ENCODE assay signal across 25 mouse cellular contexts in the genomic region with DNA sequence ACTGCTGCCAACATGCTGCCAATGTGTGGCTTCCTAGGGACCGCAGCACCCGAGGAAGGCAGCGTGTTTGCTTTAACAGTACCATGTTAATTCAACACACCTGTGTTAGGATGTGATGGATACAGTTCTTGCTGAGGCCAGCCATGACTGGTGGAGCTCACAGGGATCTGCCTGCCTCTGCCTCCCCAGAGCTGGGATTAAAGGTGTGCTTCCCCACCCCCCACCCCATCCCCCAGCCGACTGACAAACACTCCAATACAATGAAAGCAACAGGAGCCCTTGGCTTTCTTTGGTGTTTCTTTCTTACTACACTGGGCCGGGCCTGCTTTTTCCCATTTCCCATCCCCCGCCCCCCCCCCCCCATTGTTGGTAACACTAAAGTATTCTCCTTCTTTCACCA.
"Had no signal": no experiment of that assay in that cellular context is flagged by ENCODE, and none has a peak within 500 bp of the region (broad histone marks: within the 10 kb centered on the region; RNA-seq: fewer than 3 reads in every experiment).

No protein-coding gene starts in this region.

- H3K9ac ChIP-seq: heart, embryonic 13.5 days; heart, embryonic 15.5 days; hindbrain, embryonic 13.5 days; hindbrain, embryonic 15.5 days; kidney, embryonic 15.5 days; limb, embryonic 13.5 days; limb, embryonic 15.5 days; liver, embryonic 12.5 days; liver, embryonic 14.5 days had no signal

- DNase-seq: gastrocnemius, adult 2 months; gastrocnemius, postnatal 10 days; gastrocnemius, postnatal 25 days; heart, adult 2 months; heart, postnatal 4 days; kidney, adult 11 months; kidney, adult 2 months; kidney, adult 9 months; kidney, postnatal 14 days; kidney, postnatal 36 days; layer of hippocampus, adult 9-11 months; layer of hippocampus, postnatal 36 days; left cerebral cortex, postnatal 4 days had no signal

- H3K4me3 ChIP-seq: gastrocnemius, adult 2 months; heart, adult 2 months; heart, embryonic 13.5 days; heart, embryonic 15.5 days; hindbrain, embryonic 10.5 days; hindbrain, embryonic 13.5 days; hindbrain, embryonic 15.5 days; kidney, embryonic 15.5 days; limb, embryonic 13.5 days; limb, embryonic 15.5 days; liver, embryonic 12.5 days had no signal

- H3K9me3 ChIP-seq: heart, embryonic 13.5 days; heart, embryonic 15.5 days; hindbrain, embryonic 10.5 days; hindbrain, embryonic 13.5 days; hindbrain, embryonic 15.5 days; kidney, embryonic 15.5 days; limb, embryonic 13.5 days; limb, embryonic 15.5 days; liver, embryonic 12.5 days had no signal

- H3K36me3 ChIP-seq: heart, embryonic 15.5 days; hindbrain, embryonic 10.5 days; hindbrain, embryonic 13.5 days; hindbrain, embryonic 15.5 days; kidney, embryonic 15.5 days; liver, embryonic 12.5 days had no signal

- H3K27ac ChIP-seq: gastrocnemius, adult 2 months; heart, adult 2 months; heart, embryonic 13.5 days; heart, embryonic 15.5 days; hindbrain, embryonic 10.5 days; hindbrain, embryonic 13.5 days; hindbrain, embryonic 15.5 days; hindbrain, postnatal 0 days; kidney, embryonic 15.5 days; kidney, postnatal 0 days; limb, embryonic 13.5 days; limb, embryonic 15.5 days; liver, embryonic 12.5 days; liver, embryonic 14.5 days had no signal

- H3K27me3 ChIP-seq: heart, embryonic 13.5 days; heart, embryonic 15.5 days; hindbrain, embryonic 13.5 days; hindbrain, embryonic 15.5 days; kidney, embryonic 15.5 days; limb, embryonic 13.5 days; limb, embryonic 15.5 days; liver, embryonic 12.5 days had no signal
